Mouse (Mus musculus): ENCODE data around the gene Dgcr8. TPM values are rescaled to one million over a fixed set of nuclear protein-coding genes. Genes with fewer than 3 reads are reported as not detected.

Gene Dgcr8
- total RNA-seq, 2 experiments from 2014 or later = 41.8 to 44.2 TPM

GRCm38 (mm10) chr16:18228856-18229255 is 60.2 kb downstream of the Dgcr8 start:
- DNase-seq (ENCODE audit: extremely low spot score in 1 of 2, low spot score in 2 of 2) = peak in 1 of 2 experiments; percentile 23
- intact Hi-C loops (cut with DNase I) = no loop called here

- peak in 1 of 2 experiments; percentile 40 for DNase-seq (ENCODE audit: extremely low spot score in 1 of 2, low spot score in 2 of 2)
- intact Hi-C loops (cut with DNase I) = no loop called here
These were observed 61.1 kb downstream of the Dgcr8 start for GRCm38 (mm10) chr16:18227897-18228422.

- DNase-seq (ENCODE audit: extremely low spot score in 1 of 2, low spot score in 2 of 2) = peak in 1 of 2 experiments; percentile 42
- intact Hi-C loops (cut with DNase I) = no loop called here
These were observed 61.9 kb downstream of the Dgcr8 start for GRCm38 (mm10) chr16:18227187-18227586.

GRCm38 (mm10) chr16:18222188-18222587 is 66.9 kb downstream of the Dgcr8 start:
- intact Hi-C loops (cut with DNase I) = no loop called here
- DNase-seq (ENCODE audit: extremely low spot score in 1 of 2, low spot score in 2 of 2) = no peak

DNA sequence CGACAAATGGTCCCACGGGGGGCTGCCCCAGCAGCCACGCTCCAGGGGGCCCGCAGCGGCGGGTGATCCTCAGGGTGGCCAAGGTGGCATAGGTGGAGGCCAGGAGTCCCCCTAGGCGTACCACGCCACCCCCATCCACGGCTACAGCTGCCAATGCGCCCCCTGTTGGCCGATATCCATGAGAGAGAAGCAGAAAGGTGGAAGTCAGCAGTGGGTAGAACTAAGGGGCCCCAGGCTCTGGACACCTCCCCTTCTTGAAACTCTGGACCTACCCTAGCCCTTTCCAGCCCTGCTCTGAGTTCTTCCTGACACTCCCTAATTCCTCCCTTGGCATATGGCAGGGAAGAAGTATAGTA is 67.5 kb downstream of the Dgcr8 start:
- intact Hi-C loops (cut with DNase I) = no loop called here
- no peak for DNase-seq (ENCODE audit: extremely low spot score in 1 of 2, low spot score in 2 of 2)

GRCm38 (mm10) chr16:18220856-18221542 is 68.0 kb downstream of the Dgcr8 start:
- intact Hi-C loops (cut with DNase I) = no loop called here
- DNase-seq (ENCODE audit: extremely low spot score in 1 of 2, low spot score in 2 of 2) = no peak

DNA sequence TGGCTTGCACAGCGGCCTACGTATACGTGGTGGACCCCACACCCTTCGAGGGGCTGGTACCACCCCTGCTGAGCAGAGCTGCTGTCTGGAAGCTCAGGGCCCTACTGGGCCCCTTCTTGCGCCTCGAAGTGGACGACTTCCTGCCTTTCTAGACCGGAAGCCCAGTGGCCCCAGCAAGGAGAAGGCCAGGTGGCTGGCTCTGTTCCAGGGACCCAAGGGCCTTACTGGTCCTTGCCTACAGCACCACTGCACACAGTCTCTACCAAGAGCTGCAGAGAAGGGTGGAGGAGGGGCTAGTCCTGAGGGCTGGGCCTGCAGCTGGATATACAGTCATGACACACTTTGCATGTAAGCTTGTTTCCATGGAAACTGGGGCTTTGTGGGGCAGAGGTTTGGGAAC is 69.0 kb downstream of the Dgcr8 start:
- DNase-seq (ENCODE audit: extremely low spot score in 1 of 2, low spot score in 2 of 2) = peak in 1 of 2 experiments; percentile 85
- intact Hi-C loops (cut with DNase I) = no loop called here

GRCm38 (mm10) chr16:18218580-18218996 is 70.5 kb downstream of the Dgcr8 start:
- no peak for DNase-seq (ENCODE audit: extremely low spot score in 1 of 2, low spot score in 2 of 2)
- intact Hi-C loops (cut with DNase I) = loop anchor here (10.0 kb wide), 1 partner anchor 294 kb away; the partner anchor contains the start of gene Slc25a1

DNA sequence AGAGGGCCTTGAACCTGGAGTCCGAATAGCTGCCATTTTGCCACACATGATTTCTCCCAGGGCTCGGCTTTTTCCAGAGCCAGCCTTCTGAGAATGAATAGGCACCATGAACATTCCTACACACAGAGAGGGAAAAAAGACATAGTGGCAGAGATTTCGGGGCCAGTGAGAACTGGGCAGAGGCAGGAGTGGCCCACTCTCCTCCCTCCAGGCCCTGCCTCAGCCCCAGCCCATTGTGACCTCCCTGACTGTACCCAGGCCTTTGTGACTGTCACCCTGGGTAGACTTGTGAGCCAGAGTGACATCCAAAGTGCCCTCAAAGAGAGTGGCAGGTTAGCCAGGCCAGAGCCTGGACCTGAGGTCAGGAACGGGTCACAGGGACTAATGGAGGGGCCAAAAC is 71.5 kb downstream of the Dgcr8 start, which contains the start of gene Ccdc188:
TSS of gene Ccdc188 (plus strand) at position 301 of the 400 bp plus-strand sequence.
- intact Hi-C loops (cut with DNase I) = loop anchor here (10.0 kb wide), 1 partner anchor 293 kb away; the partner anchor contains the start of gene Slc25a1
- DNase-seq (ENCODE audit: extremely low spot score in 1 of 2, low spot score in 2 of 2) = no peak

DNA sequence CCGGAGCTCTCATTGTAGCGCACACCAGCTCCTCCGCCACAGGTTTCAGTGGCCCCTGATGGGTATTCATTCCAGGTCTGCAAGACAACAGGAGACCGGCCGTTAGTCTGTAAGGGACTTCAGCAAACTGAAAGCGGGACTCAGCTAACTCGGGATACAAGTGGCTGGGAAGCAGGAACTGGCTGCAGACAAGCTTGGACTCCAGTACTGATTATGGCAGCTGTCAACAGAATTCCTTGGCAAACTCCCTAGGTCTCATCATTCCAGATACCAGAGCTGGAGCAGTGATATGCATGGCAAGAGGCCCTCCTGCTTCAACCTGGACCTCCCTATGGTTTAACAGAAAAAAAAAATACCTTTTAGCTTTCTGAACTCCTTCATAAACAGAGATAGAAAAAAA is 74.2 kb downstream of the Dgcr8 start:
- intact Hi-C loops (cut with DNase I) = loop anchor here (10.0 kb wide), 1 partner anchor 290 kb away; the partner anchor contains the start of gene Slc25a1
- DNase-seq (ENCODE audit: extremely low spot score in 1 of 2, low spot score in 2 of 2) = no peak

GRCm38 (mm10) chr16:18213689-18214088 is 75.4 kb downstream of the Dgcr8 start:
- intact Hi-C loops (cut with DNase I) = loop anchor here (2.0 to 10.0 kb wide), 2 partner anchors 95 to 289 kb away; partner anchors contain the start of gene Slc25a1
- peak; percentile 86 to 89 for DNase-seq (ENCODE audit: extremely low spot score in 1 of 2, low spot score in 2 of 2)

DNA sequence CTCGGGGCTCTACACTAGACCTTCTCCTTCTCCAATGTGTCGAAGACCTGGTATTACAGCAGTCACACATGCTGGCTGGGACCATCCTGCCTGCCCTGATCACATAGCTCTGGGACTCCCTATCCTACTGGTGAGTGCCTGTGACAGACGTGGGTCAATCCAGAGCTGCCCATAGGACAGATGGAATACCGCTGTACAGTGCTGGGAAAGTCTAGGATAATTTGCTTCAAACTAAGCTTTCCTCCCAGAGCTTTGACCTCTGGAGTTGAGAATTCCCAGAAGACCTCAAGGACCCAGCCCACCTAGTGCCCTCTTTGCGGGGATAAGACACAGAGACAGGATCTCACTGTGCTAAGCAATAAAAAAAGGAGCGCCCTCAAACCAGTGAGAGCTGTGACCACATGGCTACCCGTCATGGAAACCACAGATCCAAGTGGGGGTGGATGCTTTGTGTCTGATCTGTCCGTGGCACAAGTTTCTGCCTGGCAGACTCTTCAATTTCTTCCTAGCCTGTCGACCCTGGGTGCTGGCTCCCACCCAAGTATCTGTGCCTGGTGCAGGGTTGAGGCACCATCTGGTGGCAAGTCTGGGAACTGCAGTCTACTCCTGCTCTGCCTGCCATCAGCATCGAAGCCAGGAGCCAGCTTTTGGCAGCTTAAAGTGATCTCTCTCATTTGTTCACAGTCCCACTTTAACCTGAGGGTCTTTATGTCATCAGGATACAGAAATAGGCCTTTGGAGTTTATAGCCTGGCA is 77.5 kb downstream of the Dgcr8 start:
- peak; percentile 91 to 94 for DNase-seq (ENCODE audit: extremely low spot score in 1 of 2, low spot score in 2 of 2)
- intact Hi-C loops (cut with DNase I) = loop anchor here (1.0 to 10.0 kb wide), 4 partner anchors 93 to 287 kb away; partner anchors contain the start of genes Dgcr6 and Slc25a1

DNA sequence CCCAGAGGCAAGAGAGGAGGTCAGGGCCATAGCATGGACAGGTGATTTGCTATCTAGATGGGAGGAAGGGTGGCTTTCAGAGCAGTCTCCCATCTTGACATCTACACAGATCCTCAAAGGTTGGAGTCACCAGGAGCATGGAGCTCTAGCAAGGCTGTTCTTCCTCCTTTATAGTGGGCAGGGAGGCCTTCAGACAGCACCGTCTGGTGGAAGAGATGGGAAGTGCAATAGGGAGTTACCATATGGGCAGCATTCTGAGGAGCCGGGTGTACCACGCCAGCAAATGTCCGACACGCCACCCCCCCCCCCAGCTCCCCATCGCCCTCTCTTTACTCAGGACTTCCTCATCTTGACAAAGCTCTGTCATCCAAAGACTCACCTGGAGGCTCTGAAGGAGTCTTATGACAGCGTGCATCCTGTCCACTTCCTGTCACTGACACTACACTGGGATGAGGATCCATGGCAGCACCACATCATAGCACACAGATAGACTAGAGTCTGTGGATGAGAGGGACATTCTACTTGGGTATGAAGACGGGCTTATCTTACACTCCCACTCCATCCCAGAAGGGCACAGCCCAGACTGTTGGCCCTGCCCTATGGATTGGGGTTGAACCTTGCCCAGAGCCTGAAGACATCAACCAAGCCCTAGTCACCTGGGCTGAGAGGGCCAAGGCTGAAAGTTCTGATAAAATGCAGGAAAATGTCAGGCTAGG is 78.2 kb downstream of the Dgcr8 start:
- intact Hi-C loops (cut with DNase I) = loop anchor here (1.0 to 10.0 kb wide), 3 partner anchors 103 to 286 kb away; partner anchors contain the start of genes Dgcr6 and Slc25a1
- DNase-seq (ENCODE audit: extremely low spot score in 1 of 2, low spot score in 2 of 2) = peak; percentile 65 to 76

Small RNA genes within 50 kb of the gene (microRNA-seq; reads per million reads assigned to microRNA genes)
- gene Gm24572 = 1.1 reads per million
- 412 reads per million, percentile 69 among the genes with 10 or more reads in this experiment for gene Mir1306
- 1,164 reads per million, percentile 79 among the genes with 10 or more reads in this experiment for gene Mir185

Other genes starting within 250 kb of the Dgcr8 start
- gene Dgcr6, start 236.4 kb downstream of the Dgcr8 start, total RNA-seq (2021) = 100 to 1,000 TPM; 111 to 120 TPM
- gene Prodh, start 199.0 kb downstream of the Dgcr8 start, total RNA-seq (2021) = 10 to 100 TPM; 13.5 to 19.5 TPM
- gene Rtn4r, start 161.6 kb downstream of the Dgcr8 start, total RNA-seq (2021) = 10 to 100 TPM; 73.2 to 82.6 TPM
- gene Ccdc188, start 71.4 kb downstream of the Dgcr8 start, total RNA-seq (2021) = not detected
- 100 to 1,000 TPM; 104 TPM for gene Zdhhc8, start 54.1 kb downstream of the Dgcr8 start, total RNA-seq (2021)
- gene Trmt2a, start 40.6 kb downstream of the Dgcr8 start, total RNA-seq (2021) = 10 to 100 TPM; 46.7 to 53.2 TPM
- gene Ranbp1, start 40.5 kb downstream of the Dgcr8 start, total RNA-seq (2021) = 100 to 1,000 TPM; 116 to 122 TPM
- not detected for gene Gm49776, start 30.9 kb downstream of the Dgcr8 start, total RNA-seq (2021)
- 100 to 1,000 TPM; 105 to 125 TPM for gene Tango2, start 58.9 kb upstream of the Dgcr8 start, total RNA-seq (2021)
- gene Arvcf, start 58.9 kb upstream of the Dgcr8 start, total RNA-seq (2021) = 10 to 100 TPM; 43.0 to 46.4 TPM
- 10 to 100 TPM; 24.1 to 27.4 TPM for gene Txnrd2, start 137.1 kb upstream of the Dgcr8 start, total RNA-seq (2021)
- gene Comt, start 137.6 kb upstream of the Dgcr8 start, total RNA-seq (2021) = 10 to 100 TPM; 65.2 to 66.3 TPM
- gene Gnb1l, start 209.5 kb upstream of the Dgcr8 start, total RNA-seq (2021) = 1 to 10 TPM; 7.6 to 8.4 TPM
- 1 to 10 TPM; 6.2 to 8.7 TPM for gene Rtl10, start 209.7 kb upstream of the Dgcr8 start, total RNA-seq (2021)